ENCODE assay signal across 11 mouse cellular contexts in genomic region chr7:115000796-115001524, GRCm38 (mm10).
DNase-seq lines count a peak whose midpoint lies in the region; ATAC-seq lines count a peak whose summit lies in the region.
"Had no signal": no experiment of that assay in that cellular context is flagged by ENCODE, and none has a peak within 500 bp of the region (broad histone marks: within the 10 kb centered on the region; RNA-seq: fewer than 3 reads in every experiment).

No protein-coding gene starts in this region.

- H3K36me3 ChIP-seq in limb, embryonic 12.5 days: no peaks in the 10 kb centered on the region
- no peaks in the 10 kb centered on the region for H3K36me3 ChIP-seq in limb, embryonic 10.5 days

- H3K4me1 ChIP-seq in limb, embryonic 12.5 days (replicated peaks): peaks cover 6% of the 10 kb centered on the region
- no peaks in the 10 kb centered on the region for H3K4me1 ChIP-seq in limb, embryonic 10.5 days

- no peak for DNase-seq in limb, embryonic 10.5 days (ENCODE audit: low spot score)
- peak; percentile 7 to 42 for DNase-seq in lung, adult 18-20 months
- peak; percentile 11 to 58 for DNase-seq in spleen, postnatal 10 days (ENCODE audit: low spot score in 2 of 2)
- DNase-seq in embryo, embryonic 9.5 days (ENCODE audit: extremely low spot score): no peak
- DNase-seq in cerebellum, adult 9-10 months: no peak

- WGBS in limb, embryonic 12.5 days: 62% methylated on average over 7 of the region's 7 CpGs
- WGBS in limb, embryonic 10.5 days: 87% methylated on average over 7 of the region's 7 CpGs

- H3K4me2 ChIP-seq in limb, embryonic 12.5 days: no peak overlapping the region

- no peak overlapping the region for H3K4me3 ChIP-seq in limb, embryonic 12.5 days (replicated peaks)
- H3K4me3 ChIP-seq in limb, embryonic 10.5 days: no peak overlapping the region
- H3K4me3 ChIP-seq: megakaryocyte, embryonic 14.5 days had no signal

- no peak overlapping the region for H3K9ac ChIP-seq in limb, embryonic 12.5 days (replicated peaks)

- ATAC-seq in limb, embryonic 12.5 days (ENCODE audit: insufficient number of reproducible peaks, insufficient read depth, low FRiP score, low TSS enrichment, low read depth): no peak
- ATAC-seq in granulocyte monocyte progenitor cell, adult 5-6 weeks (replicated peaks; ENCODE audit: poor library complexity, severe bottlenecking): peak; percentile 92
- no peak for ATAC-seq in inflammation-experienced regulatory T-cells, adult 6 months
- ATAC-seq: Patski had no signal

- no peaks in the 10 kb centered on the region for H3K27me3 ChIP-seq in limb, embryonic 12.5 days
- H3K27me3 ChIP-seq in limb, embryonic 10.5 days (ENCODE audit: low read depth, poor library complexity, severe bottlenecking): no peaks in the 10 kb centered on the region

- H3K27ac ChIP-seq in limb, embryonic 12.5 days: 0 out of 2 replicates have a peak overlapping the region, but pooled peaks have one; percentile 13
- no peak overlapping the region for H3K27ac ChIP-seq in limb, embryonic 10.5 days
- H3K27ac ChIP-seq: kidney, postnatal 0 days had no signal

- no peaks in the 10 kb centered on the region for H3K9me3 ChIP-seq in limb, embryonic 12.5 days
- H3K9me3 ChIP-seq in limb, embryonic 10.5 days (replicated peaks): no peaks in the 10 kb centered on the region
- H3K9me3 ChIP-seq: megakaryocyte, embryonic 14.5 days had no signal

Comparison
In these comparisons a context has a peak if more than half of its experiments do, and no peak if none do; other contexts are left out.
1. DNase-seq: peak in lung, adult 18-20 months (2 of 2) and spleen, postnatal 10 days (2 of 2); none in limb, embryonic 10.5 days (single experiment), embryo, embryonic 9.5 days (single experiment) and cerebellum, adult 9-10 months (single experiment).